Mouse (Mus musculus) midbrain, embryonic 11.5 days (tissue): ENCODE measurements around the gene E4f1. TPM values are rescaled to one million over a fixed set of nuclear protein-coding genes. Genes with fewer than 3 reads are reported as not detected.

ENCODE experiments used
- ATAC-seq: fragments of 200-750 bp; cut with Nextera tagmentation; 2 replicates; pipeline ENCODE4 v1.8.0; 2017; ENCODE audit warnings: moderate TSS enrichment, moderate library complexity; ENCODE audit not compliant: low FRiP score
- DNase-seq: peaks from one replicate; pipeline ENCODE4 v3.0.0; 2015; ENCODE audit warnings: low spot score; ENCODE audit errors: missing footprints
- H3K27ac ChIP-seq: fragments of 300-500 bp; sonication (generic); 2 replicates; pipeline ENCODE4 v1.5.1; 2014; ENCODE audit warnings: low read depth, low read length
- H3K27me3 ChIP-seq: fragments of 300-500 bp; sonication (generic); 2 replicates; pipeline ENCODE4 v1.6.1; 2014; ENCODE audit warnings: mild to moderate bottlenecking, low read length, moderate library complexity, mixed read lengths; ENCODE audit not compliant: control insufficient read depth, insufficient read depth
- H3K36me3 ChIP-seq: fragments of 300-500 bp; sonication (generic); 2 replicates; pipeline ENCODE4 v1.6.1; 2014; ENCODE audit warnings: mild to moderate bottlenecking, low read length, moderate library complexity, mixed read lengths; ENCODE audit not compliant: control insufficient read depth, insufficient read depth
- H3K4me1 ChIP-seq: fragments of 300-500 bp; sonication (generic); 2 replicates; pipeline ENCODE4 v1.6.1; 2014; ENCODE audit warnings: low read length; ENCODE audit not compliant: control insufficient read depth, insufficient read depth
- H3K4me2 ChIP-seq: fragments of 300-500 bp; sonication (generic); 2 replicates; pipeline ENCODE4 v1.6.1; 2014; ENCODE audit warnings: mild to moderate bottlenecking, moderate library complexity
- H3K4me3 ChIP-seq: fragments of 300-500 bp; sonication (generic); 2 replicates; pipeline ENCODE4 v1.5.1; 2014; ENCODE audit warnings: low read depth, low read length
- H3K9ac ChIP-seq: fragments of 300-500 bp; sonication (generic); 2 replicates; pipeline ENCODE4 v1.6.1; 2014; ENCODE audit warnings: low read length
- H3K9me3 ChIP-seq: fragments of 300-500 bp; sonication (generic); 2 replicates; pipeline ENCODE4 v1.6.1; 2016; ENCODE audit warnings: low read length; ENCODE audit not compliant: control insufficient read depth
- WGBS: fragments of 180-500 bp; shearing (Covaris S2); extraction: QIAGEN DNeasy Blood & Tissue Kit; methylation state at CpG from one replicate; pipeline ENCODE4 v1.1.7; 2014; 5-methylcytosine and 5-hydroxymethylcytosine counted together
- polyA plus RNA-seq: library from polyadenylated mRNA; unstranded; fragments of >200 nt; fragmentation: Nextera tagmentation; extraction: Ambion mirVana; gene quantifications from 2 replicates; pipeline ENCODE4 v1.2.1, GENCODE M21; 2014

Gene E4f1
- polyA plus RNA-seq, 1 experiment from 2014 or later: 14.7 TPM

GRCm38 (mm10) chr17:24502208-24502607 is 32.1 kb upstream of the E4f1 start:
- ATAC-seq: no peak
- no peak overlapping the region for H3K27ac ChIP-seq
- H3K9ac ChIP-seq: no peak overlapping the region
- no peak for DNase-seq
- H3K36me3 ChIP-seq: peaks cover 3% of the 10 kb centered on the region
- H3K4me3 ChIP-seq: no peak overlapping the region
- 30% methylated on average over 11 of the region's 11 CpGs for WGBS
- H3K4me2 ChIP-seq: no peak overlapping the region
- H3K4me1 ChIP-seq: no peaks in the 10 kb centered on the region
- H3K27me3 ChIP-seq: no peaks in the 10 kb centered on the region
- no peaks in the 10 kb centered on the region for H3K9me3 ChIP-seq

GRCm38 (mm10) chr17:24496026-24496425 is 25.9 kb upstream of the E4f1 start:
- no peak for ATAC-seq
- Histone ChIP-seq H3K4me1 (no peaks in the 10 kb centered on the region), H3K27ac (no peak overlapping the region), H3K4me3 (no peak overlapping the region), H3K9me3 (no peaks in the 10 kb centered on the region), H3K36me3 (peaks cover 3% of the 10 kb centered on the region; the same call in 1 of the 2 replicates), H3K4me2 (no peak overlapping the region), H3K9ac (no peak overlapping the region), H3K27me3 (no peaks in the 10 kb centered on the region)
- WGBS: 56% methylated on average over 1 of the region's 1 CpGs
- no peak for DNase-seq

- 88% methylated on average over 3 of the region's 3 CpGs for WGBS
- H3K36me3 ChIP-seq: peaks cover 3% of the 10 kb centered on the region; the same call in 1 of the 2 replicates
- H3K27ac ChIP-seq: no peak overlapping the region
- no peaks in the 10 kb centered on the region for H3K27me3 ChIP-seq
- H3K4me1 ChIP-seq: peaks cover under 1% of the 10 kb centered on the region; the same call in 1 of the 2 replicates
- H3K9me3 ChIP-seq: no peaks in the 10 kb centered on the region
- H3K4me3 ChIP-seq: no peak overlapping the region
- no peak overlapping the region for H3K9ac ChIP-seq
- ATAC-seq (no peak), DNase-seq (no peak)
- H3K4me2 ChIP-seq: no peak overlapping the region
These were observed 25.3 kb upstream of the E4f1 start for GRCm38 (mm10) chr17:24495443-24495842.

GRCm38 (mm10) chr17:24494627-24495335 is 24.7 kb upstream of the E4f1 start:
- DNase-seq: no peak
- ATAC-seq: no peak
- no peak overlapping the region for H3K4me2 ChIP-seq

DNA sequence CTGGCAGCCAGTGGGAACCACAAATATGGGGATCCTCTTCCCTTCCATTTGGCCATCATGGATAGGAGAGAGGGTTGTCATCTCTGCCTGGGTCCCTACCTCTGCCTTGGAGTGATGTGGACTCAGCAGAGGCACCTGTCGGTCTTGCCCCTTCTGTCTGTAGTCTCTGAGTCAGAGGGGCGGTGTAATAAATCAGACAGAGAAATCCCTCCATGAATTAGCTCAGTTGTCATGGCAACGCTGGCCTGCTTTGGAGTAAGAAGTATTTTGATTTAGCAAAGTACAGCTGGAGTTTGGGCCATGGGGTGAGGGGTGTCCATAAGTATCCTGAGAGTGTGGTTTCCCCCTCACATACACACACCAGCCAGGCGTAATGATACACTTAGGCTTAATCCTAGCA is 20.3 kb upstream of the E4f1 start:
- H3K36me3 ChIP-seq: no peaks in the 10 kb centered on the region
- H3K9ac ChIP-seq: no peak overlapping the region
- H3K4me2 ChIP-seq: no peak overlapping the region
- H3K4me1 ChIP-seq: peaks cover 18% of the 10 kb centered on the region
- no peak overlapping the region for H3K4me3 ChIP-seq
- H3K27ac ChIP-seq: no peak overlapping the region
- peaks cover 3% of the 10 kb centered on the region; the same call in 1 of the 2 replicates for H3K27me3 ChIP-seq
- DNase-seq (no peak), ATAC-seq (no peak)
- 73% methylated on average over 4 of the region's 4 CpGs for WGBS
- no peaks in the 10 kb centered on the region for H3K9me3 ChIP-seq

More at GRCm38 (mm10) chr17:24494627-24495335, 24.7 kb upstream of the E4f1 start:
- Histone ChIP-seq H3K4me1 (peaks cover 6% of the 10 kb centered on the region), H3K27me3 (no peaks in the 10 kb centered on the region), H3K9ac (no peak overlapping the region), H3K27ac (no peak overlapping the region), H3K9me3 (no peaks in the 10 kb centered on the region), H3K36me3 (peaks cover 3% of the 10 kb centered on the region; the same call in 1 of the 2 replicates), H3K4me3 (no peak overlapping the region)
- WGBS: 48% methylated on average over 2 of the region's 2 CpGs

GRCm38 (mm10) chr17:24489265-24490030 is 19.3 kb upstream of the E4f1 start:
- no peaks in the 10 kb centered on the region for H3K9me3 ChIP-seq
- H3K4me3 ChIP-seq: peak overlapping the region; percentile 71
- peaks cover 3% of the 10 kb centered on the region; the same call in 1 of the 2 replicates for H3K27me3 ChIP-seq
- H3K27ac ChIP-seq: peak overlapping the region; percentile 80
- WGBS: 18% methylated on average over 19 of the region's 19 CpGs
- peak; percentile 52 for ATAC-seq
- peak overlapping the region; percentile 87 for H3K4me2 ChIP-seq
- H3K9ac ChIP-seq: peak overlapping the region; percentile 90
- no peak for DNase-seq
- peaks cover 18% of the 10 kb centered on the region for H3K4me1 ChIP-seq
- H3K36me3 ChIP-seq: no peaks in the 10 kb centered on the region

DNA sequence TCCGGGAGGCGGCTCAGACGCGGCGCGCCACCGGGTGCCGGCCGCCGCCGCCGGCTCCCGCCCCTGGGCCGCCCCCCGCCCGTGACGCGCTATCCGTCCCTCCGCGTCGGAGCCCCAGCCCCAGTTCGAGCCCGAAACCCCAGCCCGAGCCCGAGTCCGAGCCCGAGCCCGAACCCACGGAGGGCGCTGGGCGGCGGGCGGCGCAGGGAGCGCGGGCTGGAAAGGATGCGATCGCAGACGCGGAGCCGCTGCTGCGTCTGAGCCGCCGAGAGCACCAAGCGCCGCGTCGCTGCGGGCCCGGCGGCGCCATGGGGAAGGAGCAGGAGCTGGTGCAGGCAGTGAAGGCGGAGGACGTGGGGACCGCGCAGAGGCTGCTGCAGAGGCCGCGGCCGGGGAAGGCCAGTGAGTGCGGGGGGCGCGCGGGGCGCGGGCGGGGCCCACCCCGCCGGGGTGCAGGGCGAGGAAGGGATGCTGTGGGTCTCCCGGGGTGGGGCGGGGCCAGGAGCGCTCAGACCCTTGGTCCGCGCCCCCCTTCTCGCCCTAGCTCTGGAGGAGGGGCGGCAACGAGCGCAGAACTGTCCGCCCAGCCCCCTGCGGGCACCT is 18.6 kb upstream of the E4f1 start:
- Histone ChIP-seq H3K4me1 (peaks cover 18% of the 10 kb centered on the region), H3K27me3 (peaks cover 3% of the 10 kb centered on the region; the same call in 1 of the 2 replicates), H3K36me3 (no peaks in the 10 kb centered on the region), H3K4me3 (peak overlapping the region; percentile 71), H3K4me2 (peak overlapping the region; percentile 87), H3K9ac (peak overlapping the region; percentile 90), H3K9me3 (no peaks in the 10 kb centered on the region), H3K27ac (peak overlapping the region; percentile 80)
- peak; percentile 94 for DNase-seq
- under 1% methylated on average over 53 of the region's 81 CpGs for WGBS
- peak; percentile 84 for ATAC-seq

DNA sequence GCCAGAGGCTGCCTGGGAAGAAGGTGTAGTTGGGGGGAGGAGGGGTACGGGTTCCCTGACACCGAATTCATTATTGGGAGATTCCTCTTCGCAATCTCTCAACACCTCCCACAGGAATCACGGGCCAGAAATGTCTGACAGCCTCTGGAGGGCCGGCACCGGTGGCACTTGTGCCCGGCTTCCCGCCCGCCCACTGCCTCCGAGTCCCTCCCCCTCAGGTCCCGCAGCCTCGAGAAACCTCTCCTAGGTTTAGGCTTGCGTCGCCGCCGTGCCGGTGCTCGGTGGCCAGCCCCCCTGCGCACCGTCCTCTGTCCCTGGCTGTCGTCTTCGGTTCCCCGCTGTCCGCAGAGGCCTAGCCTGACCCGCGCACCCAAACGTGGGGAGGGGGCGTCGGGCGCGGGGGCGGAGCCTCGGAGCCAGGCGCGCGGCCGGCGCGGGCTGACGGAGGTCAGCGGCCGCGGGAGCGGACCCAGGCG is 18.1 kb upstream of the E4f1 start, which contains the start of gene Caskin1:
Gene Caskin1, plus strand, starts transcription at position 416 of the 476 bp plus-strand sequence.
- Histone ChIP-seq H3K27ac (peak within 1 kb of the TSS; percentile 80), H3K9ac (peak within 1 kb of the TSS; percentile 90), H3K9me3 (no peaks in the 10 kb centered on the region), H3K27me3 (peaks cover 3% of the 10 kb centered on the region; the same call in 1 of the 2 replicates), H3K4me2 (peak within 1 kb of the TSS; percentile 87), H3K36me3 (no peaks in the 10 kb centered on the region), H3K4me1 (peaks cover 18% of the 10 kb centered on the region), H3K4me3 (peak within 1 kb of the TSS; percentile 71)
- peak; percentile 94 for DNase-seq
- under 1% methylated on average over 44 of the region's 45 CpGs for WGBS
- ATAC-seq: peak; percentile 67
